Mouse (Mus musculus) CD4-positive, CD25-positive, alpha-beta regulatory T cell, adult 4 months (primary cell): ENCODE results near the gene Tpra1. TPM values are rescaled to one million over a fixed set of nuclear protein-coding genes. Genes with fewer than 3 reads are reported as not detected.

ENCODE experiments used
- ATAC-seq: one replicate; pipeline ENCODE4 v1.8.0; 2017
- polyA plus RNA-seq, 2 experiments: library from polyadenylated mRNA; unstranded; fragments of 100-300 nt; shearing (Covaris generic); gene quantifications; one replicate each; pipeline ENCODE4 v1.2.1; 2017

Gene Tpra1
- polyA plus RNA-seq, 2 experiments from 2014 or later: 54.7 to 74.1 TPM

GRCm38 (mm10) chr6:88928026-88928425 lies 26.0 kb downstream of the Tpra1 start:
- ATAC-seq: no peak

- ATAC-seq: no peak
These were observed 26.5 kb downstream of the Tpra1 start for GRCm38 (mm10) chr6:88928576-88928975.

- no peak for ATAC-seq
These were observed 27.4 kb downstream of the Tpra1 start for GRCm38 (mm10) chr6:88929451-88929850.

- no peak for ATAC-seq
These were observed 28.0 kb downstream of the Tpra1 start for GRCm38 (mm10) chr6:88930049-88930448.

- no peak for ATAC-seq
These were observed 29.4 kb downstream of the Tpra1 start for GRCm38 (mm10) chr6:88931449-88931848.

- ATAC-seq: no peak
These were observed 32.1 kb downstream of the Tpra1 start for GRCm38 (mm10) chr6:88934132-88934531.

- no peak for ATAC-seq
These were observed 32.8 kb downstream of the Tpra1 start for GRCm38 (mm10) chr6:88934816-88935215.

- ATAC-seq: no peak
These were observed 33.8 kb downstream of the Tpra1 start for GRCm38 (mm10) chr6:88935735-88936276.

GRCm38 (mm10) chr6:88936342-88937213 lies 34.5 kb downstream of the Tpra1 start:
- ATAC-seq: no peak

- ATAC-seq: no peak
These were observed 35.1 kb downstream of the Tpra1 start for GRCm38 (mm10) chr6:88937214-88937549.

- peak; percentile 39 for ATAC-seq
These were observed 36.1 kb downstream of the Tpra1 start for GRCm38 (mm10) chr6:88937971-88938663.

- no peak for ATAC-seq
These were observed 36.6 kb downstream of the Tpra1 start for GRCm38 (mm10) chr6:88938664-88939055.

- ATAC-seq: peak; percentile 75
These were observed 37.4 kb downstream of the Tpra1 start for GRCm38 (mm10) chr6:88939281-88940089.

GRCm38 (mm10) chr6:88940090-88940916 lies 38.3 kb downstream of the Tpra1 start:
- no peak for ATAC-seq

GRCm38 (mm10) chr6:88941628-88942027 lies 39.6 kb downstream of the Tpra1 start:
- ATAC-seq: no peak

GRCm38 (mm10) chr6:88942595-88942994 lies 40.5 kb downstream of the Tpra1 start:
- ATAC-seq: no peak

GRCm38 (mm10) chr6:88943666-88944065 lies 41.6 kb downstream of the Tpra1 start:
- ATAC-seq: no peak

- no peak for ATAC-seq
These were observed 44.4 kb downstream of the Tpra1 start for GRCm38 (mm10) chr6:88946442-88946841.

- ATAC-seq: no peak
These were observed 45.7 kb downstream of the Tpra1 start for GRCm38 (mm10) chr6:88947771-88948170.

GRCm38 (mm10) chr6:88956725-88957124 lies 54.7 kb downstream of the Tpra1 start:
- ATAC-seq: no peak

GRCm38 (mm10) chr6:88957313-88957712 lies 55.3 kb downstream of the Tpra1 start:
- ATAC-seq: no peak

- no peak for ATAC-seq
These were observed 55.8 kb downstream of the Tpra1 start for GRCm38 (mm10) chr6:88957801-88958211.
